Mouse (Mus musculus) layer of hippocampus, adult 9-11 months (tissue): ENCODE results near the gene Nhlh1.

ENCODE experiments used
- DNase-seq: peaks from one replicate; pipeline ENCODE4 v3.0.0; 2022

Gene Nhlh1

DNA sequence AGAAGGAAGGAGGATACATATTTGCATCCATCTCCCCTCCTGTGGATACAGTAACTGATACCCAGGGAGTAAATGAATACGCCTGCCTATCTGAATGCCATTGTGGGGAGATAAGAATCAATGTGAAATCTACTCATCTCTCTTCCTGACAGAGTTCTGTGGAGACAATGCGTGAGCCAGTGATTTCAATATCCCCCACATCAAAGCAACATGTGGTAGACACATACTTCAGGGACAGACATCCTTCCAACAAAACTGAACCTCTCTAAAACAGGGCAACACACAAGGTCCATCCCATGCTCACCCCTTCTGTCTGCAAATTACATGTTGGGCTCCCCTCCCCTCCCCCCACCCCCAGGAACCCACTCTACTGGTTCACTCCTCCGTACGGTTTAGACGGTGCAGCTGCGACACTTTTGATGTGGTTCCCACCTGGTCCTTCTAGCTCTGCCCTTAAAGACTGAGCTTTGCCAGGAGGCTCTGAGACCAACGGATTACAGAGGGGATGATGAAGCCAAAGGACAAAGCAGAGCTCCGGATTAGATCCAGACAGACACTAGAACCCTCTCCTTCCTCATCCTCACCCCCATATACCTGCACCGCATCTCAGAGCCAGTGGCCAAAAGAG, 41.9 kb downstream of the Nhlh1 start:
- DNase-seq: no peak

DNA sequence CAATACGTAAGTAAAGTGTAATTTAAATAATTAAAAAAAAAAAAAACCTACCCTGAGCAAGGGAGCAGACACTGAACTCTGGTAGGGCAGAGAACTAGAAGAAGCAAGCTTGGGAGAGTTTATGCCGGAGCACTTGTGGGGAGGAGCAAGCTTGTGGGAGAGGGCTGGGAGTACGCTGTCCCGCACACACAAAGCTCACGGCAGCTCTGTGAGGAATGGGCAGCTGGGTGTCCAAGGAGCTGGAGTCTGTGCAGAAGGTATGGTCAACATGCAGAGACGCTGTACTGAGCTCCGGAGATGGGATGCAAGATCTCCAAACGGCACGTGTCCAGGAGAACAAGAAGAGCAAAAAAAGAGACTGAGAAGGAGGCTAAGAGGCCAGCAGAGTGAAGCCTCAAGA, 42.6 kb downstream of the Nhlh1 start:
- DNase-seq: no peak

DNA sequence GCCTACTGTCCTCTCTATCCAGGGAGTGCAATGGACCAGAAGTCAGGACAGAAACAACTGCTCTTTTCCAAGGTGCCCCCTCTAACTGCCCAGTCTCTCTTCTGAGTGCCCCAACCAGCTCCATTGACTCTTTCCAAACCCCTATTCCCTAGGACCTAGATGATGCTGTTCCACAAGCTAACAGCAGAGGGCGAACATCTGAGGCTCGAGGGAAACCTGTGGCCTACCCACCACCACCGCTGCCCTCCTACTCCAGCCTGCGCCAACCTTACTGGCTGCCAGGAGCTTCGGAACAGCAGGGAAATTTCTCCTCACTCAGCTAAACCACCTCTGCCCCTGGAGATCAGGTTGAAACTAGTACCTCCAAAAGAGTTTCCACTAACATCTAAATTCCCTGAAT, 45.3 kb downstream of the Nhlh1 start:
- peak; percentile 54 for DNase-seq

DNA sequence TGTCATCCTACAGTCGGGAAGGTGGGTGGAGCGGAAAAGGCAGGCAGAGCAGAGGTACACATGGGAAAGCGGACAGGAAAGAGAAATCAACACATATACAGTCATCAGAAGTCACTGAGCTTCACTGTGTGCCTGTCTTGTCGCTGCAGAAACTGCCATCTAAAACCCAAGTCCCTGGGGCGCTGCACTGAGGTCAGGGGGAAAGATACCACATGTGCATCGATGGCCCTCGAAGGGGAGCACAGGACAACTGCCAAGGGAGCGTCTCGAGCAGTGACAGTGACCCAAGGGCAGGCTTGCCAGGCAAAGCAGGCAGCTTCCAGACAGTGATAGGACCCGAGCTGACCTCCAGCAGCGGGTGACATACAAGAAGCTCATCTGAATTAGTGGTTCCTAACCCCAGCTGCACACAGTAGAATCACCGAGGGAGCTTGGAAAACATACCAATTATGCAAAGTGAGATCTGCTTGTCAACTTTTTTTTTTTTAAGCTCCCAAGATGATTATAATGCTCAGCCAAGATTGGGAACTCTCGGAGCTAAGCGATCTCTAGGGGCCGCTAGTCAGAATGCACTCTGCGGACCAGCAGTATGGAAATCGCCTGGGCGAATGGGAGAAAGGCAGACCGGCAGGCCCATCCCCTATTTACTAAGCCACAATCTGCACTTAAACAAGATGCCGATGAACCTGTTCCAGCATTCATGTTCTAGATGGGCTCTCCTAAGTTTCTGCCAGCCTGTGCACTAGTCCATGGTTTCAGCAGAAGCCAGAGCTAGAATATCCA, 47.1 kb downstream of the Nhlh1 start:
- no peak for DNase-seq

DNA sequence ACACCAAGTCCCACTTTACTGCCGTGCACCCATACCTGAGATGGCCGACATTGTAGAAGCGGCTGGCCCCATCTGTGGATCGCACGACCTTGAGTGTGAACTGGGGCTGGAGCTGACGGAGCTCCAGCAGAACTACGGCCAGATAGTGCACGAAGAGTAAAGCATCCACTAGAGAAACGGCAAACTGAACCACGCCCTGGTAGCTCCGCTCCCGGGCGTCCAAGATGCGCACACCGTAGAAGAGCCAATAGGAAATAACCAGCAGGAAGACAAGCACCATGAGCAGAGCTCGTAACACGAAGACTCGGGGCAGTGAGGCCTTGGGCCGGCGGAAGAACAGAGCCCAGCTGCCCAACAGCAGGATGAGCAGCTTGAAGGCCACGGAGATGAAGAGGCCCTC, 48.0 kb downstream of the Nhlh1 start:
- no peak for DNase-seq

DNA sequence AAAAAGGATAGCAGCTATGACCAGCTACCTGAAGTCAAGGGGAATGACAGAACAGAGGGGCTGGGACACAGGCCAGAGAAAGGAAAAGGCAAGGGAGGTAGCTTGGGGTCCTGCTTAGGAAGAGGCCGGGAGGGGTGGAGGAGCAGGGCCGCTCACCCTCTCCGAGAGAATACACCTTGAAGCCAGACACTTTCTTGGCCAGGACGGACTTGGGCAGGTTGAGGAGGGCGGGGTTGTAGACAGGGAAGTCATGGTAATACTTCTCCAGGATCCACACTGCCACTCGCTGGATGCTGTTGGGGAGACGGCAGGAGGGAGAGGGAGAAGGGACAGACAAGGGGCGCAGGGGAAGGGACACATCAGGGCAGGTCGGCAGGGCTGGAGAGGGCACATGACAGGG, 49.0 kb downstream of the Nhlh1 start:
- DNase-seq: no peak

DNA sequence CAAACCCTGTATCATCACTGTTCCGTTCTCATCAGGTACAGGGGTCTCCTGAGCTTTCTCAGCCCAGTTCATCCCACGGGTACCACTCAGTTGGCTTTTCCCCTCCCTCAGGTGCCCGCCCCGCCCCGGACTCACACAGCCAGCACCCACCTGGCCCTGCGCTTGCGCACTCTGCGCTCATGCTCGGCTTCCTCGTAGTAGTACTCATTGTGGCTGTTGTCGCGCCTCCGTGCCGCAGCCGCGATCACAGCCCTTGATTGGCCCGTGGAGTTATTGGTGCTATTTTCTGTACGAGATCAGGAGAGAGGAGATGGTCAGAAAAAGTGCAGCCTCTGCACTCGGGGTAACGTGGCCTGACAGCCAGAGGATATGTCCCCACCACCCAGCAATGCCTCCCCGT, 49.6 kb downstream of the Nhlh1 start:
- DNase-seq: no peak
